Mouse (Mus musculus): ENCODE measurements around the gene Mypn.

GRCm38 (mm10) chr10:63221081-63221783 is 17.5 kb upstream of the Mypn start:
- TF ChIP-seq TAL1 (IDR thresholded peaks at IDR 0.05; ENCODE audit: low read length) (no peak), GATA1 (IDR thresholded peaks at IDR 0.05; ENCODE audit: low read length) (no peak)

All from erythroblast, embryonic 14.5 days (primary cell).